Mouse (Mus musculus): ENCODE data around the gene Tcerg1l.

- no peak for TF ChIP-seq CTCF (IDR thresholded peaks at IDR 0.05; ENCODE audit: insufficient read depth, low read depth, low read length)
- TF ChIP-seq POLR2A (IDR thresholded peaks at IDR 0.05; ENCODE audit: insufficient read depth, low read depth, low read length), result no peak
Measured at GRCm38 (mm10) chr7:138222951-138223350, 174.6 kb downstream of the Tcerg1l start.

Measured in olfactory bulb, adult 2 months (tissue).